ENCODE assay signal across 10 mouse cellular contexts in genomic region chr7:65095631-65096107, GRCm38 (mm10).
DNase-seq lines count a peak whose midpoint lies in the region; ATAC-seq and TF ChIP-seq lines count a peak whose summit lies in the region.
"Had no signal": no experiment of that assay in that cellular context is flagged by ENCODE, and none has a peak within 500 bp of the region (broad histone marks: within the 10 kb centered on the region; RNA-seq: fewer than 3 reads in every experiment).

No protein-coding gene starts in this region.

- ATAC-seq in hindbrain, embryonic 13.5 days (ENCODE audit: low FRiP score), result peak; percentile 61; the same call in 1 of the 2 replicates
- no peak for ATAC-seq in hindbrain, embryonic 11.5 days (ENCODE audit: low FRiP score)
- ATAC-seq in cerebellum, adult (ENCODE audit: insufficient number of reproducible peaks, low FRiP score, low TSS enrichment), result peak; percentile 55; the same call in 1 of the 2 replicates
- peak; percentile 94 for ATAC-seq in hindbrain, postnatal 0 days
- ATAC-seq in intestine, postnatal 0 days, result no peak

- H3K36me3 ChIP-seq in hindbrain, embryonic 13.5 days, result no peaks in the 10 kb centered on the region
- no peaks in the 10 kb centered on the region for H3K36me3 ChIP-seq in hindbrain, embryonic 11.5 days (ENCODE audit: control insufficient read depth, insufficient read depth, low read length)
- H3K36me3 ChIP-seq in hindbrain, postnatal 0 days (ENCODE audit: insufficient read depth, low read length), result no peaks in the 10 kb centered on the region
- no peaks in the 10 kb centered on the region for H3K36me3 ChIP-seq in intestine, postnatal 0 days (ENCODE audit: control insufficient read depth, insufficient read depth)
- H3K36me3 ChIP-seq: midbrain, embryonic 12.5 days had no signal

- H3K9ac ChIP-seq in hindbrain, embryonic 13.5 days, result no peak overlapping the region
- H3K9ac ChIP-seq in hindbrain, embryonic 11.5 days (ENCODE audit: low read depth, low read length), result no peak overlapping the region
- H3K9ac ChIP-seq in hindbrain, postnatal 0 days (replicated peaks; ENCODE audit: low read length), result no peak overlapping the region
- no peak overlapping the region for H3K9ac ChIP-seq in intestine, postnatal 0 days (ENCODE audit: low read depth, low read length)
- H3K9ac ChIP-seq: midbrain, embryonic 12.5 days had no signal

- H3K4me1 ChIP-seq in hindbrain, embryonic 13.5 days (replicated peaks), result peaks cover 7% of the 10 kb centered on the region
- no peaks in the 10 kb centered on the region for H3K4me1 ChIP-seq in hindbrain, embryonic 11.5 days (replicated peaks; ENCODE audit: control insufficient read depth, insufficient read depth, low read length)
- H3K4me1 ChIP-seq in hindbrain, postnatal 0 days (ENCODE audit: insufficient read depth, low read length), result peaks cover 10% of the 10 kb centered on the region; the same call in 1 of the 2 replicates
- no peaks in the 10 kb centered on the region for H3K4me1 ChIP-seq in intestine, postnatal 0 days (replicated peaks; ENCODE audit: control insufficient read depth, insufficient read depth, low read length)
- H3K4me1 ChIP-seq: midbrain, embryonic 12.5 days had no signal

- no peak overlapping the region for H3K4me3 ChIP-seq in hindbrain, embryonic 13.5 days
- H3K4me3 ChIP-seq in hindbrain, embryonic 11.5 days (ENCODE audit: low read depth, low read length), result no peak overlapping the region
- no peak overlapping the region for H3K4me3 ChIP-seq in hindbrain, postnatal 0 days (ENCODE audit: low read length)
- H3K4me3 ChIP-seq in intestine, postnatal 0 days (ENCODE audit: low read depth, low read length), result no peak overlapping the region
- H3K4me3 ChIP-seq: midbrain, embryonic 12.5 days had no signal

- peak; percentile 14 for DNase-seq in adrenal gland, postnatal 10 days
- DNase-seq in adrenal gland, postnatal 4 days (ENCODE audit: low spot score in 2 of 2), result no peak
- DNase-seq in hindbrain, embryonic 11.5 days (ENCODE audit: low spot score), result no peak
- DNase-seq in hindbrain, postnatal 0 days (ENCODE audit: low spot score), result peak; percentile 71
- DNase-seq in spleen, adult 18-20 months, result no peak
- DNase-seq: gastrocnemius, postnatal 36 days had no signal

- H3K4me2 ChIP-seq in hindbrain, embryonic 13.5 days, result no peak overlapping the region
- H3K4me2 ChIP-seq in hindbrain, embryonic 11.5 days (replicated peaks; ENCODE audit: low read depth, low read length), result no peak overlapping the region
- H3K4me2 ChIP-seq in hindbrain, postnatal 0 days (ENCODE audit: low read depth, low read length), result no peak overlapping the region
- no peak overlapping the region for H3K4me2 ChIP-seq in intestine, postnatal 0 days (replicated peaks; ENCODE audit: low read depth)
- H3K4me2 ChIP-seq: midbrain, embryonic 12.5 days had no signal

- no peak overlapping the region for H3K27ac ChIP-seq in hindbrain, embryonic 13.5 days
- H3K27ac ChIP-seq in hindbrain, embryonic 11.5 days (ENCODE audit: low read depth, low read length), result no peak overlapping the region
- H3K27ac ChIP-seq in hindbrain, postnatal 0 days, result no peak overlapping the region
- H3K27ac ChIP-seq in intestine, postnatal 0 days (ENCODE audit: low read depth, low read length), result no peak overlapping the region
- H3K27ac ChIP-seq: midbrain, embryonic 12.5 days had no signal

- TF ChIP-seq CTCF in hindbrain, postnatal 0 days (IDR thresholded peaks at IDR 0.05; ENCODE audit: low read depth), result no peak
- no peak for TF ChIP-seq CTCF in intestine, postnatal 0 days (IDR thresholded peaks at IDR 0.05; ENCODE audit: low read depth)

- no peaks in the 10 kb centered on the region for H3K27me3 ChIP-seq in hindbrain, embryonic 13.5 days
- no peaks in the 10 kb centered on the region for H3K27me3 ChIP-seq in hindbrain, embryonic 11.5 days (ENCODE audit: control insufficient read depth, insufficient read depth, low read length)
- no peaks in the 10 kb centered on the region for H3K27me3 ChIP-seq in hindbrain, postnatal 0 days (ENCODE audit: insufficient read depth, low read length)
- H3K27me3 ChIP-seq in intestine, postnatal 0 days (replicated peaks; ENCODE audit: control insufficient read depth, insufficient read depth, low read length), result no peaks in the 10 kb centered on the region
- H3K27me3 ChIP-seq: midbrain, embryonic 12.5 days had no signal

- WGBS in hindbrain, embryonic 13.5 days, result 51% methylated on average over 5 of the region's 5 CpGs
- WGBS in hindbrain, embryonic 11.5 days, result 58% methylated on average over 5 of the region's 5 CpGs
- WGBS in hindbrain, postnatal 0 days, result 29% methylated on average over 5 of the region's 5 CpGs
- 60% methylated on average over 5 of the region's 5 CpGs for WGBS in intestine, postnatal 0 days

- no peaks in the 10 kb centered on the region for H3K9me3 ChIP-seq in hindbrain, embryonic 13.5 days
- H3K9me3 ChIP-seq in hindbrain, embryonic 11.5 days (ENCODE audit: control insufficient read depth, low read length), result no peaks in the 10 kb centered on the region
- H3K9me3 ChIP-seq in hindbrain, postnatal 0 days (ENCODE audit: low read length), result no peaks in the 10 kb centered on the region
- H3K9me3 ChIP-seq in intestine, postnatal 0 days (ENCODE audit: control insufficient read depth), result no peaks in the 10 kb centered on the region
- H3K9me3 ChIP-seq: midbrain, embryonic 12.5 days had no signal

Comparison
In these comparisons a context has a peak if more than half of its experiments do, and no peak if none do; other contexts are left out.
1. DNase-seq: peak in adrenal gland, postnatal 10 days (single experiment) and hindbrain, postnatal 0 days (single experiment); none in adrenal gland, postnatal 4 days (0 of 2), hindbrain, embryonic 11.5 days (single experiment) and spleen, adult 18-20 months (0 of 2).
2. ATAC-seq: peak in hindbrain, embryonic 13.5 days (single experiment), cerebellum, adult (single experiment) and hindbrain, postnatal 0 days (single experiment); none in hindbrain, embryonic 11.5 days (single experiment) and intestine, postnatal 0 days (single experiment).